Mouse (Mus musculus): ENCODE measurements around the gene Krtap27-1.

Gene Krtap27-1

DNA sequence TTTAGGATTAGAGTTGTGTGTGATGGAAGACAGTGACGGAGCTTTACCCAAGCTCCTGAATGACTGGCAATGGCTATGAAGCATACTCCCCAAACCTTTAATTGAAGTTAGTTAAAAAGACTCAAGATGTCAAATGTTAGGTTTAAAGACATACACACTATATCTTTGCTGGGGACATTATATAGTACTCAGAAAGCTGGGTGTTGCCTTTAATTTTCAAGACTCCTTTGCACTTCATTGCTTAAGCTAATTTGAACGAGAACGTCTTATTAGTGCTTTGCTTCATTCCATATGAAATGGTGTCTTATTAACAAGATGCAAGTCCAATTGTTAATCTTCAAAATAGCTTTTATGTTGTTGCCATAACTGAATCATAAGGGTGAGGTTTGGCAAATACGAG, at the start of gene Krtap27-1:
Gene Krtap27-1, minus strand, starts transcription at position 101 of the 400 bp plus-strand sequence.
- no peak for DNase-seq

- DNase-seq = no peak
These were observed 48.6 kb upstream of the Krtap27-1 start for GRCm38 (mm10) chr16:88720031-88720430.

DNA sequence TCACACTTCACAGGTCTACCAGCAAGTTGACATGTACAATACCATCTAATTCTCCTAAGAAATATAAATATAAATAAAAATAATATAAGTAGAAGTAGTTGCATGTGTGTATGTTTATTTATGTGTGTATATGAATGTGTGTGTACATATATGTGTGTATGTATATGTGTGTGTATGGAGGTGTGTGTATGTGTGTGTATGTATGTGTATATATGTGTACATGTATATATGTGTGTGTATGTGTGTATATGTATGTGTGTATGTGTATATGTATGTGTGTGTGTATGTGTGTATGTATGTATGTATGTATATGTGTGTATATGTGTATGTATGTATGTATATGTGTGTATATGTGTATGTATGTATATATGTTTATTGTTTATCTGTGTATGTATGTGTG, 45.1 kb upstream of the Krtap27-1 start:
- DNase-seq = no peak

- DNase-seq = no peak
These were observed 39.8 kb upstream of the Krtap27-1 start for GRCm38 (mm10) chr16:88711245-88711644.

DNA sequence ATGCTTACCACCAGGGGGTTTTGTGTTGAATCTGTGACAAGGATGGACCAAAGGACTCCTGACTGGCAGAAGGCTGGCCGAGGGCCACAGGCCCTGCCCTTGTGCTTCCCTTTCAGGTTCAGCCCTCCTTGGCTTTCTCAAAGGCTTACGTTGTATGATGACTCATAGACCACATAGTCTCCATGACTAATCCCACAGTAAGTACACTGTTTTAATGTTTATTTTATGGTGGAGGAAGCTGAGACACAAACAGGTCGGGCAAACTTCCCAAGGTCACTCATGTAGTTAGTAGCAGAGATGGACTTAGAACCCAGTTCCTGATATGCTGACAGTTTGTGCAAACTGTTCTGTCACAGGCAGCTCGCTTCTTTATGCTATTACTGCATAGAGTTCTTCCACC, 39.3 kb upstream of the Krtap27-1 start:
- DNase-seq = no peak

DNA sequence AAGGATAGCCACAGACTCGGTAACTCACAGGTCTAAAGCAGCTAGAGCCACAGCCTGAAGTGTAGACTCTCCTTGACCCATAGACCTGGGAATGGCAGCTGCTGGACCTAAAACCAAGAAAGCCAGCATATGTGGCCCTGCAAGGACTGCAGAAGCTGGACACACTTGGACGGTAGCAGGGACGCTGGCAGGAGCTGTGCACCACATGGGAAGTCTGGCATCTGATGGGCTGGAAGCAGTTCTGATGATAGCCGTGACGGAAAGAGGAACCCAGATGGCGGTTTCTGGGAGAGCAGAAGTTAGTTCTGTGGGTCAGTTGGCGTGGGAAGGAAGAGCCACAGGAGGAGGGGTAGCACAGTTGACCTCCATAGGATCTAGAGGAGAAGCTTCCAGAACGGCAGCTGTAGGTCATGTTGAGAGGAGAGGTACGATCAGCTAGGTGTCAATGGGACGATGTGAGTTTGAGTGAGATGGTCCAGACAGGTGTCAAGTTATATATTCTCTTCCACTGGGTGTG, 36.1 kb upstream of the Krtap27-1 start, which contains the start of gene 2310061N02Rik:
Gene 2310061N02Rik, minus strand, starts transcription at position 467 of the 517 bp plus-strand sequence.
- DNase-seq = no peak

DNA sequence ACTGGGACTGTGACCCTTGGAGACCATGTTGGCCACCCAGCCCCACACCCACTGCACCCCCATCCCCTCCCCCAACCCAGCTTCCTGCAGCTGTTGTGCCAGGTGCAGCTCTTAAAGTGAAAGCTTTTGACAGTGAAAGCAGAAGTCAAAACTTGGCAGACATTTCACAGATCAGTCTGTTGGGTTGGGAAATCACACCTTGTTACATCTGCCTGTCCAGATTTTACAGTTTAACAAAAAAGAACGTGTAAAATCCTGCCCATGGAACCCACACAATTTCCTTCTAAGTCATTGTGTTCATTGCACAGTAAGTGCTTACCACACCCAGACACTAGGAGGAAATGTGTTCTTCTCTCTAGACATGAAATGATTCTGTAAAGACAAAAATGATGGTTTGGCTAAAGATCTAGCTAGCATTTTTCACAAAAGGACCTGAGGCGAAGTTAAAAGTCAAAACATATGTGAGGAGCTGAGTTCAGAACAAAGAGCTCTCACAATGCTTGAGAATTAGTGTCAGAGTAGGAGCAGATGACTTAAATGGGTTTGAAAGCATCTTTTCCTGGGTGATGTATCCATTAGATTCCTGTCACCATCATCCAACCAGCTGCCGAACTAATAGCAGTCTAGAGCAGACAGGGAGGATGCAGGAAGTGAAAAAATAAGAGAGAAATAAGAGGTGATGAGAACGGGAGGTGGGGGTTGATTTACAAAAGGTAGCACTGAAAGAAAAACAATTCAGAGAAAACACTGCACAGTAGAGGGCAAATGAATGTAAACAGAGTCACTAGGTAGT, 29.8 kb upstream of the Krtap27-1 start:
- no peak for DNase-seq

DNA sequence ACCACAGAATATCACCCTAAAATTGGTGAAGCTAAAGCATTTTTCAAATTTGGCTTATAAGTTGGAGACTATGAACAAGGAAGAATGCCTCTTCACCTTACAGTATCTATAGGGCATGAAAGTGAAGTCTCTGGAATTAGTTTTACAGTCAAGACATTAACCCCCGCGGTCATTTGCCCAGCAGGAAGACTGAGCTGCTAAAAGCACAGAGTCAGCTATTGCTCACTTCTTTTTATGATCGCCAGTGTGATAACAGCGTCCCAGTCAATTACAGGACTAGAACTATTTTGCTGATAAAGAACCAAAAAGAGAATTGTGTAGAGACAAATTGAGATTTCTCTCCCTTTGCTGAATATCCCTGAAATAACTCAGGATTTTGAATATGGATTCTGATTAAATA, 24.8 kb upstream of the Krtap27-1 start:
- DNase-seq = no peak

- DNase-seq = no peak
These were observed 9.8 kb upstream of the Krtap27-1 start for GRCm38 (mm10) chr16:88681282-88681681.

GRCm38 (mm10) chr16:88679099-88679498, 7.6 kb upstream of the Krtap27-1 start:
- no peak for DNase-seq

DNA sequence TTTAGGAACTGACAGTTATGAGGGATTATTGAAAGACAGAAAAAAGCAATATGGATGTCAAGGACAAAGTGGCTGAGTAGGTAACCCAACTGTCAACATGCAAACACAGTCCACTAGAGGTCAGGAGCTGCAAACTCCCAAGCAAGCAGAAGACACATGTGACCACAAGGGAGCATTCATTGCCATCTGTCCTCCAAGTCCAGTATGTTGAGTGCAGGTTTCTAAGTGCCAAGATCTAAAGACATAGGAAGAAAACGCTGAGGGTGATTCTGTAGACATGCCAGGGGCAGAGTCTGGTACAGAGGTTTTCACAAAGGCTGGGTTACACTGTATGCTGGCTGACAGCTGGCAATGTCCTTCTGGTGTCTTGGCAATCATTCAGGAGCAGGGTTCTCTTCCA, 14.0 kb downstream of the Krtap27-1 start:
- DNase-seq = peak; percentile 1

GRCm38 (mm10) chr16:88651952-88652351, 19.5 kb downstream of the Krtap27-1 start:
- no peak for DNase-seq

DNA sequence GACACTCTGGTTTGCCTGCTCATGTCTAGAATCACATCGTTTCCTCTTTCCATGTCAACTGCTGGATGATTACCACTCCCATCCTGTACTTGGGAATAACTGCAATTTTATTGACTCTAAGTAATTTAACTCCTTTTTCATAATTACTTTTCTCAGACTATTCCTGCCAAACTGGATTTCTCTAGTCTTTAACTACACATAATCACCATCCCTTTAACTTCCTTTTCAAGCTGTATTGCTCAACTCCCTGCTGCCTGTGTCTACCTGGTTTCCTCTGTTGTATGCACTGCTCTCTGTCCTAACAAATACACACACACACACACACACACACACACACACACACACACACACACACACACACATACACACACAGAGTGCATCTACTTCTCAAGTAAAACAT, 20.4 kb downstream of the Krtap27-1 start:
- no peak for DNase-seq

- DNase-seq = no peak
These were observed 24.1 kb downstream of the Krtap27-1 start, which contains the start of gene Krtap26-1 for GRCm38 (mm10) chr16:88647358-88647846. Gene Krtap26-1 (minus strand): TSS chr16:88647796.

DNA sequence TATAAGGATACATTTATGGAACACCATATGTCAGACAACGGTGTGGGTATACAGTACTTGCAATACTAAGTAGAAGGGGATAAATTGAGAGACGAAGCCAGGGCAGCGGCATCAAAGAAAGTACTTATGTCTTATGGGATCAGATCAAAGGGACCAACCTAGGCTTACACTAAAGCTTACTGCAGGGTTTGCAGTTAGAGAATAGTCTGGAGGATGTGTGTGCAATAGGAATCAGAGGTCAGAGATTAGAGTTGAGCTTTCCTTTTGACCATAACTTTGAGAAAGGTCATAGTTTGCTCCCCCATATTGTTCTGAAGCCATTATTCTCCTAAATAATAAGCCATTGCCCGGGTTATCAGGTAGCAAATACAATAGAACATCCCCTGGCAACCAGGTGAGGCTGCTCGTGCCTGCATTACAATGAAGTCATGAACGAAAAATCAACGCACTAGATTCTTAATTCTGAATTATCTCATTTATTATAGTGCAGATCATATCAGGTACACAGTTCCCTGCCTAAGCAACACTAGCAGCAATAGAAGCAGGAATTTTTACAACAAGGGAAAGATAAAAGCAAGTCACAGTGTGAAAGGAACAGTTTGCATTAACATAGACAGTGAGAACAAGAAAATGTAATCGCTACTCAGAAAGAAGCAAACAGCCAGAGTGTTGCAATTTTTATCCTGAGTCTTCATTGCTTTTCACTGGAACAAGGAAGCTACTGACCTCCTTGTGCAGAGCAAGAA, 24.9 kb downstream of the Krtap27-1 start:
- DNase-seq = no peak

DNA sequence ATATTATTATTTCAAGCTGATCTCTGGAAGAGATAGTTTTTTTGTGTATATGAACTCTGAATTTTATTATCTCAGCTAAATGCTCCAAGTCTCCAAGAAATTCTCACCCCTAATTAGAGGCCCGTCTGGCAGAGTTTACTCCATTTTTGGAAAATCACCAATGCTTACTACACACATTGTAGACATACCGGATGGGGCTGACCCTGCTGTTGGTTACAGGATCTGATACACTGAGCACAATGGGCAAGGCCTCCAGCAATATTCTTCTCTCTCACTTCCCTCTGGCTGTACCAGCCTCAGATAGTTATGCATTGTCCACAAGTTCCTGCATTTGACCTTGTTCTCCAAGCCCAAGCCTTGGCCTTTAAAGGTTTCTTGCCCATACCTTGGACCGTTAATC, 31.4 kb downstream of the Krtap27-1 start:
- no peak for DNase-seq

- no peak for DNase-seq
These were observed 36.3 kb downstream of the Krtap27-1 start for GRCm38 (mm10) chr16:88635142-88635541.

DNA sequence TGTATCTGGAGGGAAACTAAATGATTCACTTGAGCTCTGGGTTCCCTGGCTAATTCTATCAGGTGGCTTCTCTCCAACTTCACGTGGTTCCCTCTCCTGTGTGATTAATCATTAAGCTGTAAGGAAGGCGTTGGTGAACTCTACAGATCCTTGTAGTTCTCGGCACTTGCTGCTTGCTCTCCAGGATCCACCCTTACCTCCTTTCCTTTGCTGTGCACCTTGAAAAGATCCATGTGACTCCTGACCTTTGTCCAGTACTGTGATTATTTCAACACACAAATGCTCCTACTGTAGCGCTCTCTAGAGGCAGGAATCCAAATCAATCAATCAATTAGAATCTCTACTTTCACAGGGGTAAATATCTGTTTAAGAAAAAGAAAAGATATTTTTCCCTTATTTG, 40.0 kb downstream of the Krtap27-1 start:
- no peak for DNase-seq

- no peak for DNase-seq
These were observed 43.9 kb downstream of the Krtap27-1 start, which contains the start of gene 2310079G19Rik for GRCm38 (mm10) chr16:88627566-88627965. Gene 2310079G19Rik (minus strand): TSS chr16:88627666.

Data from cerebellum, adult 8-10 months (tissue).